Mouse (Mus musculus) cerebellum, adult 2 months (tissue): ENCODE data around the gene Phactr3. TPM values are rescaled to one million over a fixed set of nuclear protein-coding genes. Genes with fewer than 3 reads are reported as not detected.

Experiments
- DNase-seq, 2 experiments: peaks; one replicate each; pipeline ENCODE4 v3.0.0; 2021
- H3K27ac ChIP-seq: fragments of 200-500 bp; 2 replicates; pipeline ENCODE4 v1.5.1; 2012; ENCODE audit warnings: low read length, control low read depth, inconsistent platforms; ENCODE audit not compliant: insufficient read depth
- H3K27me3 ChIP-seq: fragments of 200-500 bp; 2 replicates; pipeline ENCODE4 v1.6.1; 2012; ENCODE audit warnings: inconsistent platforms, mild to moderate bottlenecking, low read length, moderate library complexity; ENCODE audit not compliant: control insufficient read depth, insufficient read depth
- H3K4me1 ChIP-seq: fragments of 200-500 bp; 2 replicates; pipeline ENCODE4 v1.6.1; 2011; ENCODE audit warnings: low read length; ENCODE audit not compliant: control insufficient read depth, insufficient read depth
- H3K4me3 ChIP-seq: fragments of 200-500 bp; replicated peaks from 2 replicates; pipeline ENCODE3; 2011; ENCODE audit warnings: mild to moderate bottlenecking, low read depth, low read length, control low read depth; ENCODE audit not compliant: insufficient read depth
- CTCF ChIP-seq: fragments of 200-500 bp; IDR thresholded peaks from 2 replicates; pipeline ENCODE4 v1.5.1; 2011; ENCODE audit warnings: low read depth, mild to moderate bottlenecking, control low read depth, low read length, moderate library complexity, borderline replicate concordance; ENCODE audit not compliant: insufficient read depth
- POLR2A ChIP-seq: fragments of 200-500 bp; IDR thresholded peaks from 2 replicates; pipeline ENCODE4 v1.6.1; 2011; ENCODE audit warnings: low read length, control low read depth, borderline replicate concordance; ENCODE audit not compliant: insufficient read depth
- WGBS: fragments of 180-500 bp; shearing (Covaris S2); methylation state at CpG from one replicate; pipeline ENCODE4 v1.1.7; 2018; 5-methylcytosine and 5-hydroxymethylcytosine counted together
- polyA plus RNA-seq: library from polyadenylated mRNA; depleted of rRNA; stranded (reverse); fragments of >200 nt; gene quantifications from 2 replicates; pipeline ENCODE4 v1.2.3, GENCODE M21; 2012

Phactr3 gene
- polyA plus RNA-seq, 1 experiment: 79.8 TPM

DNA sequence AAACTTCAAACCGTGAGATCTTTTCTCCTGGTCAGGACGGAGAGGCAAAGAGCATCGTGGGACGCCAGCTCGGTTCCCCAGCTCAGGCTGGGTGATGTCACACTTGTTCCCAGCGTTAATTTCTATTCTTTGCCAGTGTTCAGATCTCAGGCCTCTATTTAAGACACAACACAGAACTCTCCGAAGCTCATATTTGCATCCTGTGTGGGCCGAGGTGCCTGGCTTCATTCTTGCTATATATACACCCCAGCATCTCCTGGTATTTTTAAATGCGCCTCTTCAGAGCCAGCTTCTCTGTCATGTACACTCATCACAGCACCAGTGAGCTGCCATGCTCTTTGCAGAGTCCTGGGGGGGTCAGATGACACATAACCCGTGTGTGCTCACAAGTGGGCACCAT is 85.7 kb downstream of the Phactr3 start:
- no peak overlapping the region for H3K4me3 ChIP-seq
- H3K27me3 ChIP-seq: no peaks in the 10 kb centered on the region
- no peak overlapping the region for H3K27ac ChIP-seq
- TF ChIP-seq POLR2A: no peak
- no peak for TF ChIP-seq CTCF
- H3K4me1 ChIP-seq: peaks cover 43% of the 10 kb centered on the region
- no peak for DNase-seq
- WGBS: 51% methylated on average over 10 of the region's 10 CpGs

DNA sequence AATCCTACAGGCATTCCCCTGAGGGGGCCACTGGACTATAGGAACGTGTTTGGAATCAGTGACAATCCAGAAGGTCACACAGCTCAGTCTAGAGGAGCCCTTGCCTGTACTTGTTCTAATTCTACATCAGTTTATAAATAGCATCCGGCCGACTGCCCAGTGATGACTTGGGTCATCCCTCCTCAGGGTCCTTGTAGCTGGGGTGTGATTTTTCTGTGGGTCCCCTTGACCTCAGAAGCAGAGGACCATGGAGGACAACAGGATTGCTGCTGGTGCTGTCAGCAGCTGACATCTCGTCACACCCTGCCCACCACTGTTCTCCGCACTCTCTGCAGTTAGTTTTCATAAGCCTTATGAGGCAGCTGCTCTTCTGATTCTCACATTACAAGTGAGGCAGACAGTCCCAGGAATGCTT is 89.4 kb downstream of the Phactr3 start:
- TF ChIP-seq POLR2A (no peak), CTCF (no peak)

DNA sequence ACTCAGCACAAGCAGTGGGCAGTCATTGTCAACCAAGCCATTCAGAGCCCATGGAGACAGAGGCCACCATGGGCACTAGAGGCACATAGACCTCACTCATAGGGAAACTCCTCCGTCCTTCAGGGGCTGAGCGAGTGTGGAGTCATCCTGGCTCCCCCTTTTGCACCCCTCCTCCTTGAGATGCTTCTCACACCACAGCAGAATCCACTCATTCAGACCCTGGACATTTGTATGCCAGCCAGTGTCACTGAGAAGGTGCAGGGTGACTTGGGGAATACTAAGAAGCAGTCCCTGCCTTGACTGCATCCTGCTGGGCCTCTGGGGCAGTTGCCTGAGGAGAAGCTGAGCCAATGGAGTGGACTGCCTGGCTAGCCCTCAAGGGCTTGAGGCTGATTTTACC is 95.1 kb downstream of the Phactr3 start:
- no peaks in the 10 kb centered on the region for H3K27me3 ChIP-seq
- no peak overlapping the region; the same call in 1 of the 2 replicates for H3K27ac ChIP-seq
- peak; percentile 22 to 40 for DNase-seq
- 83% methylated on average over 2 of the region's 2 CpGs for WGBS
- H3K4me1 ChIP-seq: peaks cover 24% of the 10 kb centered on the region
- no peak overlapping the region for H3K4me3 ChIP-seq
- no peak for TF ChIP-seq POLR2A
- TF ChIP-seq CTCF: no peak

More for the DNA sequence above, 89.4 kb downstream of the Phactr3 start:
- 44% methylated on average over 5 of the region's 5 CpGs for WGBS
- Histone ChIP-seq H3K27me3 (no peaks in the 10 kb centered on the region), H3K4me1 (peaks cover 28% of the 10 kb centered on the region), H3K4me3 (no peak overlapping the region), H3K27ac (no peak overlapping the region)
- DNase-seq: peak; percentile 26 to 46

DNA sequence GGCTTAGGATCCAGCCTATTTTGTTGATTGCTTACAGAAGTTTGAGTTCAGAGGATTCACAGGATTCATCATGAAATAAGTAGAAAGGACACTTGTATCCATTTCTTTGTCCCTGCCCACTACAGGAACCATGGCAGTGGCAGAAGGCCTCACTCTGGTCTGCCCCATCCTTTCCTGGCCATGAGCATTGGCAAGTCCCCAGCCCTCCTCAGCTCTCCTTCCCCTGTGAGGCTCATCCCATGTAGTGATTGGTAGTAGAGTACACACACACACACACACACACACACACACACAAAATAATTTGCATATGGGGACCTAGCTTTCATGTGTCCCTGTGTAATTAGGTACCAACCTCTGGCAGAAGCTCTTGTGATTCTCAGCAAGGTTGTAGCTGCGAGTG is 95.8 kb downstream of the Phactr3 start:
- peaks cover 30% of the 10 kb centered on the region for H3K4me1 ChIP-seq
- no peak overlapping the region for H3K4me3 ChIP-seq
- peak; percentile 36 to 49 for DNase-seq
- H3K27ac ChIP-seq: no peak overlapping the region
- TF ChIP-seq POLR2A (no peak), CTCF (no peak)
- H3K27me3 ChIP-seq: no peaks in the 10 kb centered on the region
- 78% methylated on average over 1 of the region's 1 CpGs for WGBS

DNA sequence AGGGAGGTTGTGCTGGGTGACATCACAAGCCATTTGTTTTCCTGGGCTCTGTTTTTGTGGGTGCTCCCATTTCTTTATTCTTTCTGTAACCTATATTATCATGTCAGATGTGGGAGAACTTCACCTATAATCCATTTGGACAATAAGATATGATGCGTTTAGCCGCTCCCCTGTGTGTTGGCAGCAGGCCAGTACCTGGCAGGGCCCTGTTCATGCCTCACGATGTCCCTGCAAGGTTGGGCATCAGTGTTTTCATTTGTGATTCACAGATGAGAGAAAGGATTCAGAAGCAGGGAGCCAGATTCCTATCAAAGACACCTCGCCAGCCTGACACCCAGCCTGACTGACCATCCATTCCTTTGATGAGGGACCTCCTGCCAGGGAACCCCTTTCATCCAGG is 99.7 kb downstream of the Phactr3 start:
- no peak for TF ChIP-seq CTCF
- no peak for TF ChIP-seq POLR2A
- WGBS: 11% methylated on average over 4 of the region's 4 CpGs
- Histone ChIP-seq H3K4me1 (peaks cover 44% of the 10 kb centered on the region), H3K4me3 (no peak overlapping the region), H3K27me3 (no peaks in the 10 kb centered on the region), H3K27ac (no peak overlapping the region)
- DNase-seq: peak; percentile 56 to 70

DNA sequence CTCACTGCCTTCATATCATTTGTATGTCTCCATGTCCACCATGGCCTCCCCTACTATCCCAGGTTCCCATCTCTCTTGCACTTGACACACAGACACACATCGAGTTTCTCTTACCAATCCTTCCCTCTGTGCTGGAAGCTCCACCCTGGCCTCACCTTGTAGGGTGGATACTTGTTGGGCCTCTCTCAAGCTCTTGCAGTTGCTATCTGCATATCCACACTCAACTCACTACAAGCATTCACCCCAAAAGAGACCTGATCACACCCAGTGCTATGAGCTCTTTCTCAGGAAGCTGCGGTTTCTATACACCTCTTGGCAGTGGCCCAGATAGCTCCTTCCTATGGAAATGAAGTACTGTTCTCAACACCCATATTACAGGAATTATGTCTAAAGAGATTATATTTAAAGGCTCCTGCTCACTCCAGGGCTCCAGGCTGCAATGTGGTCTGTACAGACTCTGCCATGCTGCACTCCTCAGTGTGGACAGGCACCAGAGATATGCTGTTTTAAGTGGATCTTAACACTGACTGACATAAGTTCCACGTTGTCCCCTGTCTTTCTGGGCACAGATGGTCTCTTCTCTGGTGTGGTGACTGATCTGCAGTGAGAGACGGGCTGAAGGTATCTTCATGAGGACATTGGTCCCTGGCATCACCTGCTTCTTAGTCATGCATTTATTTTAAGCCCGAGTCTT is 100.8 kb downstream of the Phactr3 start:
- Histone ChIP-seq H3K4me1 (peaks cover 35% of the 10 kb centered on the region), H3K4me3 (no peak overlapping the region), H3K27ac (peak overlapping the region; percentile 85; the same call in 1 of the 2 replicates), H3K27me3 (no peaks in the 10 kb centered on the region)
- 34% methylated on average over 5 of the region's 5 CpGs for WGBS
- no peak for TF ChIP-seq POLR2A
- no peak for TF ChIP-seq CTCF
- peak; percentile 49 to 75 for DNase-seq

DNA sequence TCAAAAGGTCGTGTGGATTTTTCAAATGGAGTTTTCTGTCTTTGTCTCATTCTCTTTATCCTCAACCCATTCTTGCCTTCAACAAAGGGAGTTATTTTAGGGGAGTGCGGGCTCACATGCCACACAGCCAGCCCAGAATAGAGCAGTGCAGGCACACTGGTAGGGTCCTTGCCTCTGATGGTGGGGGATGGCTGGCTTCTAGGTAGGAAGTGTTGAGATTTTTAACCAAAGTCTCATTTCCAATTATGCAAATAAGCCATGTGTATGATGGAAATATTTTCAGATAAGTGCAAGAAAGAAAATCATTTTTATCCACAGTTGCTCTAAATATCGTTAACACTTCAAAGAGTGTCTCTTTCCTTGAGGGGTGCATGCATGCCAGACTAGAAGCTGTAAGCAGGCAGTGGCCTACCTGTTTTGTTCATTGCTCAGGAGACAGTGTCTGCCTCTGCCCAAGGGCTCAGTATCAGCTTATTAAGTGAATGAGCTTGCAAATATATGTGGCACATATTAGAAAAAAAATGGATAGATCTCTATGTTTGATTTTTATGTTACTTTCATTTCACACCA is 101.5 kb downstream of the Phactr3 start:
- no peak for TF ChIP-seq POLR2A
- no peak for DNase-seq
- H3K4me1 ChIP-seq: peaks cover 35% of the 10 kb centered on the region
- peak overlapping the region; percentile 85; the same call in 1 of the 2 replicates for H3K27ac ChIP-seq
- H3K27me3 ChIP-seq: no peaks in the 10 kb centered on the region
- WGBS: 42% methylated on average over 3 of the region's 3 CpGs
- no peak overlapping the region for H3K4me3 ChIP-seq

DNA sequence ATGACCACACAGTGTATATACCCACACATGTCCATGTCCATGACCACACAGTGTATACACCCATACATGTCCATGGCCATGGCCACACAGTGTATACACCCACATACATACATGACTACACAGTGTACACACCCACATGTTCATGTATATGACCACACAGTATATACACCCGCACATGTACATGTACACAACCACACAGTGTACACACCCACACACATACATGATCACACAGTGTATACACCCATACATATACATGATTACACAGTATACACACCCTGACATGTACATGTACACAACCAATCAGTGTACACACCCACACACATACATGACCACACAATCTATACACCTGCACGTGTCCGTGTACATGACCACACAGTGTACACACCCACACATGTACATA is 102.2 kb downstream of the Phactr3 start:
- no peak for TF ChIP-seq CTCF
- no peak for TF ChIP-seq POLR2A
- no peak overlapping the region for H3K4me3 ChIP-seq
- H3K4me1 ChIP-seq: peaks cover 39% of the 10 kb centered on the region
- no peak overlapping the region for H3K27ac ChIP-seq
- 98% methylated on average over 3 of the region's 3 CpGs for WGBS
- DNase-seq: no peak
- no peaks in the 10 kb centered on the region for H3K27me3 ChIP-seq
